Mouse (Mus musculus) cerebellum, adult 8-10 months (tissue): ENCODE data around the gene Gabarapl1.
"Not testable (repeated sequence)": the region's sequence is repeated elsewhere in the genome, so short reads cannot be mapped to it uniquely, and the experiment has no call there.

ENCODE experiments used
- DNase-seq: peaks from one replicate; pipeline ENCODE4 v3.0.0; 2022

The Gabarapl1 gene

DNA sequence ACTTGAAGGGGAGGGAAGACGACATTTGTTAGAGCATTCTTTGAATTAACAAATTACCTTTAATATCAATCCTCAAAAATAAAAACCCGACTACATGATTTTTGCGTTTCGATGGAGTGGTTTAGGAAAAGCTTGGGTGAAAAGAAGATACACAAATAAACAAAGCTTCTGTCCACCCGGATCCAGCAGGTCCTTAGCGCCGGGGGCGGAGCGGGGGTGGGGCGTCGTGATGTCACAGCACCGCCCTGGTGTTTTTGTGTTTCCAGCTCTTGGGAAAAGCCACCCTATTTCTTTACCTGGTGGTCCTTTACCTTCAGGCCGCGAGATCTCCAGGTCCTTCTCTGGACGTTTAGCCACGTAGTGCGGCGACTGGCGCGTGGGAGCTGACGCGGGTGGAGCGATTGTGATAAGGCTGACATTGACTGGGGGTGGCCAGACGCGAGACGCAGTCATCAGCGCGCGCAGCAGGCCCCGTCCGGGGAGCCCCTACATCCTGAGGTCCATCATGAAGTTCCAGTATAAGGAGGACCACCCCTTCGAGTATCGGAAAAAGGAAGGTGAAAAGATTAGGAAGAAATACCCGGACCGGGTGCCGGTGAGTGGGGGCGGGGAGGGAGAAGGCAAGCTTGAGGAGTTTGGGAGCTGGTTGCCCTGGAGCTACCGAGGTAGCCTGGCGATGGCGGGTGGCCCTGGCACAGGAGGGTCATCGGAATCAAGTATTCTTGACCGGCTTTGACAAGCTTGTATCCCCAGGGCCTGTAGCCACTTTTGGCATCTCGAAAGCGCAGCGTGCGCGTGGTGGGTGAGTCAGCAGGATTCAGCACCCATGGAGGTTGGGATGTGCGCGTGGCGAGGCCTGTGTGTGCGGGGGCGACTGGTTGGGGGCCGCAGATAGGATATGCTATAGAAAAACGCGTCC is at the start of gene Gabarapl1:
TSS of gene Gabarapl1 (plus strand) at position 219 of the 919 bp plus-strand sequence.
- DNase-seq = peak; percentile 81

DNA sequence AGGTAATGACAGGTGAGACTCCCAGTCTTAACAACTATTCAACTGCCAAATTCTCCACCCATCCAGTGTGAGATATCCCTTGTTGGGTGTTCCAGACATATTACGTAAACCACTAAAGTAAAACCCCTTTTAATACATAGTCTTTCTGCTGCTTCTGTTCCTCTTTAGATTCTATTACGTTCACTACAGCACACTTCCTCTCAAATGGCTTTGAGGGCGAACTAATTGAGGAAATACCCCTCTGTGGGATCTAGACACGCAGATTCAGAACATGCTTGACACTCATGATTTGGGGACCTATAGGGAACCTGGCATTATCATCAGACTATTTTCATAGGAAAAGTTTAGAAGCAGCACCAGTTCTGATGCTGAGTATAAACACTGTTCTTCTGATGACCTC is 38.0 kb upstream of the Gabarapl1 start:
- DNase-seq = no peak

DNA sequence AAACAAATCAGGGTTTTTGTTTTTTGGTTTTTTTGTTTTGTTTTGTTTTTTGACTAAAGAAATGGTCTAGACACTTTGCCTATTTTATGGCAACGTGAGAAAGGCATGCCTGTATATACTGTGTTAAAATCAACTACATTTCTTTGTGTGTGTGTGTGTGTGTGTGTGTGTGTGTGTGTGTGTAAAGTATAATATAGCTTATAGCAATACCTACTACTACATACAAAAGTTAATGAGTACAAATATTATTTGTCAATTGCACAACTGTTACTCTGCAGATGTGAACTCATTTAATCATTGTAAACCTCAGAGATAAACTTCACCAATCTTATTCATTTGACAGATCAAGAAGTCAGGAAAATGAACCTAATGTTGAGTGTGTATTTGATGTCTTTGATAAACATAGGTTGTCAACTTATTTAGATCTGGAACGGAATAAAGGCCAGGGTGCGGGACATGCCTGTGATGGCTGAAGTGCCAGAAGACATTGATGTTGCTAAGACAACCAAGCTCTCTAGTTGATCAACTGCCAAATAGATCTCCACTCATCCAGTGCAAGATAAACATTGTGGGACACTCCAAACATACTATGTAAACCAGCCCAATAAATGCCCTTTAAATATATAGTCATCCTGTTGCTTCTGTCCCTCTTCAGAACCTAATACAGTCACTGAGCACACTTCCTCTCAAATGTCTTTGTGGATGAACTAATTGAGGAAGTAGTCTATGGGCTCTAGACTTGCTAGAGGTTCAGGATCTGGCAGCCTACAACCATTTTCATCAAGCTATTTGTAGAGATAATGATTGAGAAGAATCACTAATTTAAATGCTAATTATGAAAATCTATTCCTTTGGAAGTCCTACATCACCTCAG is 35.4 kb upstream of the Gabarapl1 start:
- DNase-seq = no peak

DNA sequence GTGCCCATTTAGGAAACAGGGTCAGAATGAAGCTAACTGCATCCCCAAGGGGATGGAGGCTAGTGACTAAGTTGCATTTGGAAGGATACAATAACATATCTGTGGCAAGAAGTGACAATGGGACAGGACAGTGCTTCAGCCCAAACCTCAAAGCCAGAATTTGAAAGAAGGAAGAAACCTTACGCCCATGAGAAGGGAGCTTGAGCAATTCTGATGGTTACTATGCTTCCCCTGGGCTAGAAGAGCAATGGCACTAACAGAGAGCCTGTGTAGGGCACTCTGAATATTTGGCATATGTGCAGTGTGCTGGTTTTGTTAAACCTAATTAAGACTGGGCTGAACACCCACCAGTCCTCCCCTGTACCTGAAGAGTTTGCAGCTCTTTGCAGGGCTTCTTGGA is 33.4 kb upstream of the Gabarapl1 start:
- not testable (repeated sequence) for DNase-seq

DNA sequence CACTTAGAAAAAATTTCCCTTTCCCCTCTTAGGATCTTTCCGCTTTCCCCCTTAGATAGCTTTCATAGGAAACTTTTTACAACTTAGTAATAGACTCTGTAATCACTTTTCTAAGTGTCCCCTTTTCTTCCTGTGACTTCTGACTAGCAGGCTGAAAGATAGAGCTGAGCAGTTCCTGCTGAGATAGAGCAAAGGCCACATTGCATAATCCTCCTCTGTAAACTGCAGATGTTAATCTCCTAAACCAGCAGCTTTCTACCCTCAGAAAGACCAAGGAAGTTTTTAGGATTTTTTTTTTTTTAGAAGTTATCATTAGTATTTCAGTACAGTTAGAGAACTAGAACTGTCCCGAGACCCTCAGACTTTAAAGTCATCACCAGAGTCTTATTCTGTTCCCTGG is 29.5 kb upstream of the Gabarapl1 start:
- no peak for DNase-seq

DNA sequence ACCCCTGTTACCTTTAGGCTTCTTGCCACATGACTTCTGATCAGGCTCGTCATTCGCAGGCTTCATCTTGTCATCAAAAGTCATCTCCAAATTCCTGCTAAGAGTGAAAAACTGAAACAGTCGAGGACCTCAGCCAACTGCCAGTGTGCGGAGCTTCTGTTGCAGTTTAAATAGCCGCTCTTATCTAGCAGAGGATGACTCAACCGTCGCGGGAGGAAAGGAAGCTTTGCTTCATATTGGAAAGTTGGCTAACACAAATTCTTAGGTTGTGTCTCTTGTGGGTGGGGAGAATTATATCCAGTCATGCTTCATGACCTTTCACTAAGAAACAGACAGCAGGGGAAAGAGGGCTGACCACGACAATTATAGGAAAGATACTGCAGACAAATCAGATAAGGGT is 25.9 kb upstream of the Gabarapl1 start, which contains the start of gene Olr1:
TSS of gene Olr1 (minus strand) at position 142 of the 400 bp plus-strand sequence.
- DNase-seq = no peak

DNA sequence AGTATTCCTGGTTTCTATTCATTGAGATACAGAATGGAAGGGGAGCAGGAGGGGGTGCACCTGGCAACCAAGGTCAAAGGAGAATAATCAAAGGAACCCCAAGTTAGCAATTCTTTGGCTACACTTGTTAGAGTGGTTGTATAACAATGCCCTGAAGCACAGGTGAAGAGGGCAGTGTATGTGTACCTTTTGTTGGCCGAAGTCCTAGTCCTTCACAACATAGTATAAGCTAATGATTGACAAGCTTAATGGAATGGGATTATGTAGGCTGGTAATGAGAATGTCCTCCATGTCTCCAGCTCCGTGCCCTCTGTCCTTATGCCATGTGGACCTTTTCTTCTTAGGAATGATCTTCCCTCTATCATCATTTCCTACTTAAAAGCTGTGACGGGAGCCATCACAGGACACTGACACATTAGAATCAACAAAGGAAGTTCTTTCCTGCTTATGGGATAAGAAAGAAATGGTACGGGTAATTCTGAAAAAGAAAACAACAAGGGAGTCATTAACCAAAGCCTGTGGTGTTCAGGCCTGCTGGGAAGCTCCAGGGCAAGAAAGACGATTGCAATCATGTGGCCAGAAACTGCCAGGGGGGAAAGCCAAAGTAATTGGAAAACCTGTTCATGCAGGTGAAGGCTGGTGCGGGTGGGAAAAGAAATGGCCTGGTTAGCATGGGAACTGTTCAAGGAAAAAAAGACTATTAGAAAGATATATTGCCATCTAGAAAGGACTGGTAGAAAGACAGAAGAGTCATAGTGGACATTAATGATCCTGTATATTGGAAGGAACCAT is 22.6 kb upstream of the Gabarapl1 start:
- DNase-seq = no peak

DNA sequence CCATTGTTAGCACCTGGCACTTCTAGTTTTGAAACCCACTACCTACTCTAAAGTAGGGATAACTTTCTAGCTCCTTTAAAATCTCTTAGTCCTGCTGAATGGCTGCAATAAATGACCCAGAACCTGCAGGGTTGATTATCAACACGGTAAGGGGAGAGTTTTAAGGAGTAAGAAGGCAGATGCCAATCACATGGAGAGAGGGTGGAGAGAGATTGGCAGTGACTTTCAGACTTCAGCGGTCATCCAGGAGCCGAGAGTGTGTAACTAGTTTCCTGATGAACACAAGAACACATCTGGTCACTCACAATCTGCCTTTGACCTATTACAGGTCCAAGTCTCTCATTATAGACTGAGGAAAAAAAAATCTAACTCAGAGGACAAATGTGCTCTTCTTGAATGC is 20.6 kb upstream of the Gabarapl1 start, which contains the start of gene Tmem52b:
TSS of gene Tmem52b (plus strand) at position 189 of the 400 bp plus-strand sequence.
- no peak for DNase-seq

DNA sequence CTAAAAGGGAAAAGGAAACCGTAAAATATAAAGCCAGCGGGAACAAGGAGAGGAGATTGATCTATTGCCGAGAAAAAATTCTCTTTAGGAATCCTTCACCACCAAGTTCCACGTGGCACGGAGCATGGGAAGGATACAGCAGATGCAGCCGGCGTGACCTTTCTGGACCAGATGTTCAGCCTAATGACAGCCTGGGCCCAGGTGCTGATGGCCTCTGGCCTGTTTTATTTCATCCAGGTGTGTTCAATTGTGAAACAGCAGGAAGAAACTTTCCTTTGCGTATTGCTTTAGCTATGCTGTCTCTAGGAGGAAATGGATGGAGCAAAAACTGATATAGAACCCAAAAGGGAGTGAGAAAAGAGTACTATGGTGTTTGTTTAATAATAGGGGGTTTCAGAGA is 20.1 kb upstream of the Gabarapl1 start:
- no peak for DNase-seq

DNA sequence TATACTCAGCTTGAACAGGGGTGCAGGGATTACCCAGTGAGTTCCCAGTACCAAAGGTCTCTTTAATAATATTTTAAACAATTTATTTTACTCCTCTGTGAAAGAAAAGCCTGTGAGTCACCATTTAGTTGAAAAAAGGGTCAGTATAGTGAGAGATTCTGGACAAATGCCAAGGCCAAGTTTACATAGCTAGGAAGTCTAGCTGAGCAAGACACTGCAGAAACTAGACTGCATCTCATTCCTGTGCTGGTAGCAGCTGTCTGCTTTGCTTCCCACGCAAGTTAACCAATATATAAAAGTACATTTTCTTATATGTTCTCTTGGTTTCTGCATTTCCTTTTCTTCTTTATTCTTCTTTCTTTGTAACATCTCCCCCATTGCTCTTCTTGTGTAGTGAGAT is 19.6 kb upstream of the Gabarapl1 start:
- DNase-seq = no peak

DNA sequence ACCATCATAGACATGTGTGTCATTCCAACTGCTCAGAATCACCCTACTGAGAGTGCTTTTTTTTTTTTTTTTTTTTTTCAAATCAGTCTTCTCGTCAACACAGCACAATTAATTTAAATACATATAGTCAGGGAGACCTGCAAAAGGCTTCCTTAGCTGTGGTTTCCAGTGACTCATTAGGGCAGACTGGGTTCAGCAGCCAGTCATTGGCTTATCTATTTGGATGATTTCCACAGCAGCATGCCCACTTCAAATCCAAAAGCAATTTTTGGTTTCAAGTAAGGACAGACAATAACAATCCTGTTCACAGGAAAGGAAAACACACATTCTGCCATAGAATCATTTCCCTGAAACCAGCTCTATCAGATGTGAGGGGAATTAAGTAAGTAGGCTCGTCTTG is 18.6 kb upstream of the Gabarapl1 start:
- no peak for DNase-seq

DNA sequence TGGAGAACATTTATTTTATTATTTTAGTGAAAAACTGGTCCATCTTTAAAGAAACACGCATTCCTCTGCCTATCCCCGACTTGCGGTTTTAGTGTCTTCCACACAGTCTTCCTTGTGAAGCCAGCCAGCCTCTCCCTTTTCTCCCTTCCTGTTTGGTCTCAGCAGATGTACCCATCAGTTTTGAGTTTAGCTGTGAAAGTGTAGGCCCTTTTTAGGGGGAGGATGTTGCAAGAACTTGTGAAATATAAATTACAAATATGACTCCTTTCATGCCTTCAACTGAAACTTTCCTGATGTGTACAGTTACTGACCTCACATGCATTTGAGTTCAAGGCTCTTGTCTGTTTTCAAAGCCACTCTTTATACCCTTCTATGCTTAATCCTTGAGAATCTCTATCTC is 17.9 kb upstream of the Gabarapl1 start:
- DNase-seq = no peak

DNA sequence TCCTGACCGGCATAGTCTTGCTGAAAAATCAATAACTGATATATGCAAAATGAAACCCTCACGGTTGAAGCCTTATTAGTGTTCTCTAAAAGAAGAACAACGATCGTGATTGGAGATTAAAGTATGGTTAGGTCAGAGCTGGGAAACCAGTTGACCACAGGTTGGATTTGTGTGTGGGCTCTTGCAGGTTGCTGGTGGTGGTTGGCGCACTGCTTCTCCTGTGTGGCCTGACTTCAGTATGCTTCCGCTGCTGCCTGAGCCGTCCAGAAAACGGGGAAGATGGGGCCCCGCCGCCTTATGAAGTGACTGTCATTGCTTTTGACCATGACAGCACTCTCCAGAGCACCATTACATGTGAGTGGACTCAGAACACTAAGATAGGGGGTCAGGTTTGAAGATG is 16.6 kb upstream of the Gabarapl1 start:
- DNase-seq = no peak

DNA sequence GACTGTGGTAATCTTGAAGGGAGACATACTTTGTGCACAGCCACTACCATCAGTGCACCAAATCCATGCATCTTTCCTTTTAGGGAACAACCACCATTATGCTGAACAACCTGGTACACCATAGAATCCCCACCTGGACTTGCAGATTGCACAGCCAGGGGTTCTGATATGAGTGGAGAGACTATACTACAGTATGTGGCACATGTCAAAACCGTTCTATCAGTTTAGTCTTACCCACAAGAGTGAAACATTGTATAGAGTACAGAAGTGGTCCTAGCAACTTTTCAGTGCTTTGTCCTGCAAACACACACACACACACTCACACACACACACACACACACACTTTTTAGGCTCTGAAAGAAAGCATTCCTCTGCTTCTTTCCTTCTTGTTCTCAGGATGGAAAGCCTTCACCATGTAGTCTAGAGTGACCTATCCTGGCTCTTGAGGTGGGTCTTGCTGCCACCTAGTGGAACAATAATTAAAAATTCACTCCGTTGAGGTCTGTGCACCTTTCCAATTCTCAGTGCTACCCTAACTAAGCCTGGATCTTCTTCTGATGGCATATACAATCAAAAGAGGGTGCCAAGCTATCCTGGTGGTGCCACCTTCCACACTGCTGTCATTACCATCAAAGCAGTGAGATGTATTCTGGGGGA is 15.1 kb upstream of the Gabarapl1 start:
- no peak for DNase-seq

DNA sequence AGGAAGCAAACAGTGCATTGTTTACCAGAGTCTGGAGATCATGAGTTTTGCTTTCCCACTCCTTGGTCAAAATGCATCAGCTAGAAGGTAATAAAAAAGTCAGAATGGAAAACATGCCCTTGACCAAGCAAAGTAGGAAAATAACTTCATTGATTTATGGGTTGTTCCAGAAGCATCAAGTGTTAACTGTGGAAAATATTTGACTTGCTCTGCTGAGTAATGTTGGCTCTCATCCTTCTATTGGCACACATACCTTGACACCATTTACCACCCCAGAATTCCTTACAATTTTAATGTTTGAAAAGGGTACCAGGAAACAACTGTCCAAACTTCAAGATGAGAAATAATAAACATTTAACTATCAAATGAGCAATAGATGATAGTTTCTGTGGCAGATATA is 6.9 kb upstream of the Gabarapl1 start:
- DNase-seq = no peak

DNA sequence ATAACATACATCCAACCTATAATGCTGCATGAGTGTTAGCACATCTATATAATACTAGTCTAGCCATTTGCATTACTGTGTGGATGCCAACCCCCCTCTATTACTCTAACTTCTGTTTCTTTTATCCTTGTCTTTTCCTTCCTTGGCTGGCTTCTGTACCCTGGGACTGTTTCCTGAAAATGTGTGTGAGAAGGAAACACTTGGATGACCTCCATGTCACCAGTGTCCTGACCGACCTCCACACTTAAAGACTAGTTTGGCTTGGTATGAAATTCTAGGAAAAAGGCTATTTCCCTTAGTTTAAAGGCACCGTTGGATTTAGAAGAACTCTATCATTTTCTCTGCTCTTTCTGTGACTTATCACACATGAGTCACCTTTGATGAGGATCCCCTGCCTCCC is 5.5 kb upstream of the Gabarapl1 start:
- no peak for DNase-seq

DNA sequence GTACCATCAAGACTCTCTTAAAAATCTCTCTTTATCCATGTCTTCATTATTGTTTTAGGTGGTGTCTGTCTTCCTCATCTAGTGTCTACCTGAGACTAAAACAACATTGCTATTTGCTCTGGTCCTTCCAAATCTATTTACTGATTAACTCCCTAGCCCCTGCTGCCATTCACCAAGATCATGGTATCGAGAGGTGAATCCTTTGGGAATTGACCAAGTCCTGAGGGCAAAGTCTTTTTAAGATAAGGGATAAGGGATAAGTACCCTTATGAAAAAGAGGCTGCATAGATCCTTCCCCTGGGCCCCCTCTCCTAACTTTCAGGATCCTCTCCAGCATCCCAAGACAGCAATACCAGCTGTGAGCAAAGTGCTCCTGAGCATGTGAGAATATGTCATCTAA is 3.4 kb upstream of the Gabarapl1 start:
- no peak for DNase-seq

DNA sequence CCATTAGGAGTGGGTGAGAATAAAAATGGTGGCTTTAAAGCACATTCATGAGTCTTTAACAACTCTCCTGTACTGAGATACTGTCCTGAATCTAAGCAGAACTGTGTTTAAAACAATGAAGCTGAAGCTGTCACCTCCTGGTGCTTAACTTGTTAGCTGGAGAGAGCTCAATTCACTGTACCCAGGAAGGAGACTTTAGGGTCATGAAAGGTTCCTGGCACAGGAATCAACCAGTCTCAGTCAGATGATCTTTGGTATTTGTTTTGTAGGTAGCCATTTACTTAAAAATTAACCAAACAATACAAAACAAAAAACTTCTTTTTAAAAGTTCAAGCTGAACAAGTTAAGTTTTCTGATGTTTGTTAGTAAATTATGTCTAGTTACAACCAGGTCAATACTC is 2.7 kb upstream of the Gabarapl1 start:
- no peak for DNase-seq

DNA sequence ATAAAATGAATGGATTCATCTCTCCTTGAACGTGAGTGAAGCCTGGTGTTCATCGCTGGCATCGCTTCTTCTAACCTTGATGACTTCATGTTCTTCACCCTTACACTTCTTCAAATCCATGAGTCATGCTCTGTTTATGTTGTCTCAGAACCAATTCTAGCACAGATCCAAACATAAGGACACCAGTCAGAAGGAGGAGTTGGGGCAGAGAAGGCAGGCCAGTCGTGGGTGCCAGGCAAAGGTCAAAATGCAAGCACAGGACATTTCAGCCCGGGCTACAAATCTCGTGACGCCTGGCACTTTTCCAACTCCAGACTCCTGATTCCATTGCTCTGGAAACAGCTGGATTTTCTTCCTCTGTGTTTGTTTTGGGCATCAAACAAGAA is 411 bp upstream of the Gabarapl1 start:
- DNase-seq = peak; percentile 52

DNA sequence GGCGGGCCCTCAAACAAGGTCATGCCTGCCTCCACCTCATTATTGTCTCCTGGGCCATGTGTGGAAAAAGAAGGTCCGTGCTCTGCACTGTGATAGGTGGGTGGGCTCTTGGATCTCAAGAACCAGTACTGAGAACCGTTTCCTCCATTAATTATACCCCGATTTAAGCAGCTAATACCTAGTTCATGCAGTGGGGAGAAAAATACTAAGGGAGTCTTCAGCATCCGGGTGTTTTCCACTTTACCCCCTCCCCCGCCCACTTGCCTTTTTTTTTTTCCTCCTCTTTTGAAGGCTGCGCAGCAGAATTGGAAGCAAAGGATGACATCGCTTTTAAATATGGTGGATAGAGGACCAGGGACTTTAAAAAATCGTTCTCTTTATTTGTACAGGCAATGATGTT is 1.1 kb downstream of the Gabarapl1 start:
- DNase-seq = peak; percentile 38

DNA sequence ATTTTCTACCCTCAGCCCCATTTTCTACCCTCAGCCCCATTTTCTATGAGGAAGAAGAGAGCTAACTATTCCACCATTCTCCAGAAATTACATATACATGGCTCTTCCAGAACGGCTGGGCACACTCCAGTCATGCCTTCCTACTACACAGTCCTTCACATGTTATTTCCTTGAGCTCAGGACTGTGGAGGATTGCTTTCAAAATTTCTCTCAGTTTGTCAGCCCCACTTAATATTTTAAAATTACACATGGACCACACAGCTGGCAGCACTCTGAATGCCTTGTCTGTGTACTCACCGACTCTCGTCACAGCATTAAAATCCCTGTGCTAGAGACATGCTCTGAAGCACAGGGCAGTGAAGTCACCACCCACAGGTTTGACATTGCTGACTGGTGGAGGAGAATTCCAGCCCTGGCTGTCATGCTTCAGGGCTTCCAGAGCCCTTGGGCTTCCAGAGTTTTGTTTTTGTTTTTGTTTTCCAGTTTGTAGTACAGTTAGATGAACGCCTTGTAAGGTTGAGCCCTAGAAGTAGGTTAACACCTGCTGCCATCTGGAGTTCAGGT is 1.7 kb downstream of the Gabarapl1 start:
- DNase-seq = no peak

DNA sequence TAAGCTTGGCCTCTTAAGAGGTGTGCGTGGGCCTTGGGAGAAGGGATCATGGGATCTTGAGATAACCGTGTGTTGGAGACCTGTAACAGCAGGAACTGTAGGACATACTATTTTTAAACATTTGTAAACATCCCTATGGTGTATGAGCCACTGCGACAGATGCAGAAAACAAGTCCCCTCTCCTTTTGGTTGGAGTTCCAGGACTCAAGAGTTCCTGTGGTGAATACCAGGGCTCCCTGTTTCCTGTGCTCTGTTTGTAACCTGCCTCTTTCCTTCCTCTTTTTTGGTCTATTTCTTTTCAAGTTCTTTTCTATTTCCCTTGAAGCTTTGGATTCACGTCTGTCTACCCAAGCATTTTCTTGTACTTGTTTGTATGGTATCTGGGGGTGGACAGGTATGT is 2.8 kb downstream of the Gabarapl1 start:
- DNase-seq = no peak
